Mouse (Mus musculus) MEL (cell line): ENCODE data around the gene Nf2. TPM values are rescaled to one million over a fixed set of nuclear protein-coding genes. Genes with fewer than 3 reads are reported as not detected.

Experiments used
- DNase-seq: peaks from one replicate; pipeline ENCODE4 v3.0.0; 2011; ENCODE audit warnings: low read depth, low spot score
- H3K27ac ChIP-seq: 2 replicates; pipeline ENCODE4 v1.5.1; 2012; ENCODE audit warnings: low read depth, mild to moderate bottlenecking, control low read depth, low read length, moderate library complexity; ENCODE audit not compliant: control insufficient read depth
- H3K27me3 ChIP-seq, 2 experiments: fragments of 150-350 bp in 1 of 2; sonication (generic) in 1 of 2; 2 replicates each; pipeline ENCODE4 v1.6.1; 2012; ENCODE audit warnings: low read length in 2 of 2, mild to moderate bottlenecking in 2 of 2, improper control_type of control experiment in 1 of 2, moderate library complexity in 1 of 2; ENCODE audit not compliant: insufficient read depth in 2 of 2, control insufficient read depth in 1 of 2
- H3K36me3 ChIP-seq, 2 experiments: 2 replicates each; pipeline ENCODE4 v1.6.1; 2012 to 2014; ENCODE audit warnings: low read length in 2 of 2, improper control_type of control experiment in 1 of 2, inconsistent platforms in 1 of 2, mild to moderate bottlenecking in 1 of 2; ENCODE audit not compliant: insufficient read depth in 2 of 2, control insufficient read depth in 1 of 2
- H3K4me1 ChIP-seq, 2 experiments: fragments of 150-350 bp in 1 of 2; sonication (generic) in 1 of 2; 2 replicates each; pipeline ENCODE4 v1.6.1; 2012; ENCODE audit warnings: low read length in 2 of 2, improper control_type of control experiment in 1 of 2, mild to moderate bottlenecking in 1 of 2; ENCODE audit not compliant: insufficient read depth in 2 of 2, control insufficient read depth in 1 of 2
- H3K4me3 ChIP-seq, 2 experiments: fragments of 150-350 bp in 1 of 2; sonication (generic) in 1 of 2; 2 replicates each; pipeline ENCODE4 v1.5.1; 2012; ENCODE audit warnings: low read depth in 2 of 2, low read length in 2 of 2, mild to moderate bottlenecking in 2 of 2, moderate library complexity in 2 of 2, control low read depth in 1 of 2, improper control_type of control experiment in 1 of 2; ENCODE audit not compliant: control insufficient read depth in 1 of 2, insufficient read depth in 1 of 2
- H3K79me2 ChIP-seq: 2 replicates; pipeline ENCODE4 v1.6.1; 2012; ENCODE audit warnings: mild to moderate bottlenecking, low read length, moderate library complexity; ENCODE audit not compliant: control insufficient read depth, poor library complexity, insufficient read depth
- H3K9ac ChIP-seq: 2 replicates; pipeline ENCODE4 v1.6.1; 2012; ENCODE audit warnings: low read depth, mild to moderate bottlenecking, control low read depth, low read length, moderate library complexity; ENCODE audit not compliant: control insufficient read depth, poor library complexity, severe bottlenecking
- H3K9me3 ChIP-seq: fragments of 150-350 bp; sonication (generic); replicated peaks from 2 replicates; pipeline ENCODE4 v1.6.1; 2012; ENCODE audit warnings: mild to moderate bottlenecking, low read length, improper control_type of control experiment, moderate library complexity; ENCODE audit not compliant: insufficient read depth
- BHLHE40 ChIP-seq: IDR thresholded peaks from 2 replicates; pipeline ENCODE4 v1.6.1; 2012; ENCODE audit warnings: low read depth, mild to moderate bottlenecking, inconsistent platforms, low read length, improper control_type of control experiment, borderline replicate concordance
- E2F4 ChIP-seq: IDR thresholded peaks from 2 replicates; pipeline ENCODE4 v1.6.1; 2011; ENCODE audit warnings: low read depth, low read length, improper control_type of control experiment, borderline replicate concordance
- GATA1 ChIP-seq: IDR thresholded peaks from 2 replicates; pipeline ENCODE4 v1.6.1; 2011; ENCODE audit warnings: low read depth, low read length, improper control_type of control experiment
- HCFC1 ChIP-seq: IDR thresholded peaks from 2 replicates; pipeline ENCODE4 v1.6.1; 2012; ENCODE audit warnings: low read depth, mild to moderate bottlenecking, inconsistent platforms, low read length, improper control_type of control experiment, moderate library complexity
- KAT2A ChIP-seq: conservative IDR thresholded peaks from 2 replicates; pipeline ENCODE4 v1.6.1; 2012; ENCODE audit warnings: low read depth, low read length, improper control_type of control experiment, inconsistent platforms
- MAFK ChIP-seq: IDR thresholded peaks from 2 replicates; pipeline ENCODE4 v1.6.1; 2011; ENCODE audit warnings: low read depth, mild to moderate bottlenecking, low read length, improper control_type of control experiment, borderline replicate concordance
- MAX ChIP-seq: IDR thresholded peaks from 2 replicates; pipeline ENCODE4 v1.6.1; 2011; ENCODE audit warnings: low read length, improper control_type of control experiment
- MAZ ChIP-seq: IDR thresholded peaks from 2 replicates; pipeline ENCODE4 v1.6.1; 2012; ENCODE audit warnings: low read depth, mild to moderate bottlenecking, inconsistent platforms, low read length, improper control_type of control experiment
- MEF2A ChIP-seq: IDR thresholded peaks from 2 replicates; pipeline ENCODE4 v1.6.1; 2014; ENCODE audit warnings: low read depth, mild to moderate bottlenecking, inconsistent platforms, low read length, improper control_type of control experiment; ENCODE audit not compliant: poor library complexity, insufficient replicate concordance, severe bottlenecking; ENCODE audit errors: extremely low read depth
- MYB ChIP-seq: IDR thresholded peaks from 2 replicates; pipeline ENCODE4 v1.6.1; 2011; ENCODE audit warnings: mild to moderate bottlenecking, low read depth, low read length, improper control_type of control experiment
- MYC ChIP-seq: IDR thresholded peaks from 2 replicates; pipeline ENCODE4 v1.6.1; 2011; ENCODE audit warnings: low read depth, mild to moderate bottlenecking, low read length, improper control_type of control experiment, moderate library complexity
- NRF1 ChIP-seq: IDR thresholded peaks from 2 replicates; pipeline ENCODE4 v1.6.1; 2014; ENCODE audit warnings: low read depth, mild to moderate bottlenecking, inconsistent platforms, low read length, improper control_type of control experiment, moderate library complexity; ENCODE audit not compliant: poor library complexity, insufficient read depth, severe bottlenecking
- POLR2A ChIP-seq, 2 experiments: IDR thresholded peaks; 2 replicates each; pipeline ENCODE4 v1.6.1; 2011 to 2012; ENCODE audit warnings: low read length in 2 of 2, mild to moderate bottlenecking in 2 of 2, control low read depth in 1 of 2, improper control_type of control experiment in 1 of 2, low read depth in 1 of 2, moderate library complexity in 1 of 2; ENCODE audit not compliant: control insufficient read depth in 1 of 2, insufficient read depth in 1 of 2, poor library complexity in 1 of 2
- POLR2AphosphoS5 ChIP-seq: IDR thresholded peaks from 2 replicates; pipeline ENCODE4 v1.6.1; 2012; ENCODE audit warnings: low read depth, borderline replicate concordance, mild to moderate bottlenecking, inconsistent platforms, low read length, moderate library complexity, mixed read lengths
- RAD21 ChIP-seq: IDR thresholded peaks from 2 replicates; pipeline ENCODE4 v1.6.1; 2011; ENCODE audit warnings: mild to moderate bottlenecking, low read depth, low read length, improper control_type of control experiment
- RCOR1 ChIP-seq: IDR thresholded peaks from 2 replicates; pipeline ENCODE4 v1.6.1; 2012; ENCODE audit warnings: low read depth, mild to moderate bottlenecking, inconsistent platforms, low read length, improper control_type of control experiment
- SIN3A ChIP-seq: IDR thresholded peaks from 2 replicates; pipeline ENCODE4 v1.6.1; 2012; ENCODE audit warnings: low read length, improper control_type of control experiment, inconsistent platforms
- TAL1 ChIP-seq: IDR thresholded peaks from 2 replicates; pipeline ENCODE4 v1.6.1; 2012; ENCODE audit warnings: mild to moderate bottlenecking, inconsistent platforms, low read length, moderate library complexity, mixed read lengths
- TBP ChIP-seq: IDR thresholded peaks from 2 replicates; pipeline ENCODE4 v1.8.0; 2011; ENCODE audit warnings: low read depth, low read length, improper control_type of control experiment
- UBTF ChIP-seq: IDR thresholded peaks from 2 replicates; pipeline ENCODE4 v1.6.1; 2012; ENCODE audit warnings: low read depth, mild to moderate bottlenecking, inconsistent platforms, low read length, improper control_type of control experiment, moderate library complexity, borderline replicate concordance; ENCODE audit not compliant: insufficient read depth
- USF1 ChIP-seq: IDR thresholded peaks from 2 replicates; pipeline ENCODE4 v1.6.1; 2014; ENCODE audit warnings: low read depth, mild to moderate bottlenecking, inconsistent platforms, low read length, improper control_type of control experiment, moderate library complexity
- ZC3H11A ChIP-seq: IDR thresholded peaks from 2 replicates; pipeline ENCODE4 v1.6.1; 2012; ENCODE audit warnings: low read depth, mild to moderate bottlenecking, inconsistent platforms, low read length, improper control_type of control experiment
- ZKSCAN1 ChIP-seq: IDR thresholded peaks from 2 replicates; pipeline ENCODE4 v1.6.1; 2012; ENCODE audit warnings: low read depth, mild to moderate bottlenecking, inconsistent platforms, low read length, improper control_type of control experiment, moderate library complexity
- ZNF384 ChIP-seq: IDR thresholded peaks from 2 replicates; pipeline ENCODE4 v1.6.1; 2012; ENCODE audit warnings: low read depth, mild to moderate bottlenecking, inconsistent platforms, low read length, improper control_type of control experiment
- polyA plus RNA-seq, 2 experiments: library from polyadenylated mRNA; stranded (reverse) in 1 of 2; unstranded in 1 of 2; fragments of >175 nt in 1 of 2; fragments of >200 nt in 1 of 2; gene quantifications; 2 replicates each; pipeline versions ENCODE4 v1.2.1 to v1.2.4; 2012; ENCODE audit warnings: low replicate concordance in 2 of 2, low read depth in 1 of 2; ENCODE audit not compliant: insufficient read length in 2 of 2, insufficient read depth in 1 of 2, missing spikeins in 1 of 2
- total RNA-seq: library from RNA; depleted of rRNA; stranded (reverse); fragments of 300-350 nt; gene quantifications from 2 replicates; pipeline ENCODE4 v1.2.3, GENCODE M21; 2012

The Nf2 gene
- total and polyA plus RNA-seq, 3 experiments = 73.6 to 246 (median 95.6) TPM

- H3K79me2 ChIP-seq = no peaks in the 10 kb centered on the region
- H3K9me3 ChIP-seq = no peaks in the 10 kb centered on the region
- no peak overlapping the region for H3K27ac ChIP-seq
- H3K4me1 ChIP-seq = no peaks in the 10 kb centered on the region
- H3K36me3 ChIP-seq = no peaks in the 10 kb centered on the region
- no peak for TF ChIP-seq MAX
- TF ChIP-seq USF1 = no peak
- TF ChIP-seq TAL1 = no peak
- no peak for TF ChIP-seq NRF1
- TF ChIP-seq ZC3H11A = no peak
- no peak for TF ChIP-seq MEF2A
- TF ChIP-seq POLR2A (IDR thresholded peaks at IDR 0.05; ENCODE audit: control insufficient read depth in 1 of 2, insufficient read depth in 1 of 2, low read depth in 1 of 2, low read length in 2 of 2, poor library complexity in 1 of 2) = no peak
- no peak overlapping the region for H3K4me3 ChIP-seq
- H3K9ac ChIP-seq = no peak overlapping the region
- no peaks in the 10 kb centered on the region for H3K27me3 ChIP-seq
- DNase-seq = peak; percentile 43
Measured at GRCm38 (mm10) chr11:4763631-4764030, 85.7 kb downstream of the Nf2 start.

GRCm38 (mm10) chr11:4762511-4762910, 86.8 kb downstream of the Nf2 start:
- Histone ChIP-seq H3K9ac (no peak overlapping the region), H3K4me3 (no peak overlapping the region), H3K9me3 (no peaks in the 10 kb centered on the region), H3K4me1 (no peaks in the 10 kb centered on the region), H3K36me3 (no peaks in the 10 kb centered on the region), H3K27ac (no peak overlapping the region), H3K27me3 (no peaks in the 10 kb centered on the region), H3K79me2 (no peaks in the 10 kb centered on the region)
- no peak for DNase-seq
- TF ChIP-seq SIN3A (no peak), MAZ (no peak), ZKSCAN1 (no peak), GATA1 (no peak), HCFC1 (no peak), RCOR1 (no peak), MYB (no peak), BHLHE40 (no peak), TAL1 (no peak), E2F4 (no peak), MAFK (no peak), POLR2A (IDR thresholded peaks at IDR 0.05; ENCODE audit: control insufficient read depth in 1 of 2, insufficient read depth in 1 of 2, low read depth in 1 of 2, low read length in 2 of 2, poor library complexity in 1 of 2) (no peak), UBTF (no peak), RAD21 (no peak), KAT2A (no peak), MYC (no peak), ZNF384 (no peak), TBP (no peak), POLR2AphosphoS5 (no peak), MAX (no peak)
